ENCODE assay signal across 27 mouse cellular contexts in the genomic region with DNA sequence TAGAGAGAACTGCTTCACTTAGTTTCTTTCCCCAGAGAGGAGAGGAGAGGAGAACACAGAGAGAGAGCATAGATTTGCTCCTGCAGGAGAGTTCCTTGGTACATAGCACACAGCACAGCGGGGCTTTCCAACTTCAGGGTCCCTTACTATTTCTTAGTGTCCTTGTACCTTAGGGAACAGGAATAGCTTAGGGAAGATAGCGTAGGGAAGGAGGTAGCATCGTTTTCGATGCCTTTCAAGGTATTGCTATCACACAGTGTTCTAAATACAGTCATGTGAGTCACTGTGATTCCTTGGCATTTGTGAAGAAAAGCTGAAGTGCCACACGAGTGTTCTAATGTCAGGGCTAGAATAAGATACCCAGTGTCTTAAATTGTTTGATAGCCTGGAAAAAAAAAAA. TPM values are rescaled to one million over a fixed set of nuclear protein-coding genes. Genes with fewer than 3 reads are reported as not detected.
"Had no signal": no experiment of that assay in that cellular context is flagged by ENCODE, and none has a peak within 500 bp of the region (broad histone marks: within the 10 kb centered on the region; RNA-seq: fewer than 3 reads in every experiment).

No protein-coding gene starts in this region.

- H3K36me3 ChIP-seq: heart, embryonic 10.5 days; heart, embryonic 12.5 days; hindbrain, embryonic 10.5 days; hindbrain, embryonic 12.5 days; intestine, embryonic 15.5 days; limb, embryonic 10.5 days; limb, embryonic 12.5 days; liver, embryonic 13.5 days; liver, embryonic 15.5 days had no signal

- H3K4me1 ChIP-seq: heart, embryonic 10.5 days; heart, embryonic 12.5 days; hindbrain, embryonic 10.5 days; hindbrain, embryonic 12.5 days; intestine, embryonic 15.5 days; limb, embryonic 10.5 days; limb, embryonic 12.5 days; liver, embryonic 13.5 days; liver, embryonic 15.5 days had no signal

- H3K9ac ChIP-seq: heart, embryonic 12.5 days; hindbrain, embryonic 12.5 days; hindbrain, embryonic 14.5 days; intestine, embryonic 15.5 days; limb, embryonic 12.5 days; liver, embryonic 13.5 days; liver, embryonic 15.5 days had no signal

- H3K27me3 ChIP-seq: heart, embryonic 12.5 days; hindbrain, embryonic 12.5 days; intestine, embryonic 15.5 days; limb, embryonic 12.5 days; liver, embryonic 13.5 days; liver, embryonic 15.5 days had no signal

- H3K4me2 ChIP-seq: heart, embryonic 12.5 days; hindbrain, embryonic 12.5 days; hindbrain, embryonic 14.5 days; intestine, embryonic 15.5 days; limb, embryonic 12.5 days; liver, embryonic 11.5 days; liver, embryonic 13.5 days; liver, embryonic 15.5 days had no signal

- H3K4me3 ChIP-seq: gastrocnemius, adult 2 months; heart, embryonic 10.5 days; heart, embryonic 12.5 days; hindbrain, embryonic 10.5 days; hindbrain, embryonic 12.5 days; intestine, embryonic 15.5 days; layer of hippocampus, adult 2 months; limb, embryonic 10.5 days; limb, embryonic 12.5 days; liver, embryonic 13.5 days; liver, embryonic 15.5 days had no signal

- DNase-seq: gastrocnemius, adult 2 months; gastrocnemius, postnatal 10 days; gastrocnemius, postnatal 25 days; heart, adult 18-20 months; heart, postnatal 10 days; heart, postnatal 4 days; kidney, adult 18-20 months; kidney, adult 8-10 months; kidney, postnatal 10 days; kidney, postnatal 25 days; kidney, postnatal 4 days; liver; liver, embryonic 13.5 days had no signal

- ATAC-seq: hindbrain, embryonic 16.5 days; inflammation-experienced regulatory T-cells, adult 6 months; intestine, embryonic 15.5 days; intestine, postnatal 0 days had no signal

- H3K9me3 ChIP-seq: heart, embryonic 10.5 days; heart, embryonic 12.5 days; hindbrain, embryonic 10.5 days; hindbrain, embryonic 12.5 days; intestine, embryonic 15.5 days; limb, embryonic 10.5 days; limb, embryonic 12.5 days; liver, embryonic 13.5 days; liver, embryonic 15.5 days had no signal

- H3K27ac ChIP-seq: gastrocnemius, adult 2 months; heart, embryonic 10.5 days; hindbrain, embryonic 10.5 days; hindbrain, embryonic 12.5 days; hindbrain, embryonic 14.5 days; intestine, embryonic 15.5 days; layer of hippocampus, adult 2 months; limb, embryonic 10.5 days; limb, embryonic 12.5 days; liver, embryonic 13.5 days; liver, embryonic 15.5 days had no signal

RNA-seq across cellular contexts. Expression of a gene that starts 18.5 kb away (rescaled TPM):
- polyA plus RNA-seq: inflammation-experienced regulatory T-cells, adult 6 months; limb, embryonic 10.5 days; liver, embryonic 15.5 days had no signal
